In genomic region chr2:155872930-155873507, GRCm38 (mm10) we compare ENCODE assay signal across 12 mouse cellular contexts. TPM values are rescaled to one million over a fixed set of nuclear protein-coding genes. Genes with fewer than 3 reads are reported as not detected.
A peak's percentile ranks its signal among the peaks of the same experiment; 100 is the strongest.
DNase-seq lines count a peak whose midpoint lies in the region; ATAC-seq and TF ChIP-seq lines count a peak whose summit lies in the region.
"Had no signal": no experiment of that assay in that cellular context is flagged by ENCODE, and none has a peak within 500 bp of the region (broad histone marks: within the 10 kb centered on the region; RNA-seq: fewer than 3 reads in every experiment).

No protein-coding gene starts in this region.

- no peak overlapping the region for H3K27ac ChIP-seq in embryonic facial prominence, embryonic 11.5 days (replicated peaks; ENCODE audit: low read depth, low read length)
- no peak overlapping the region for H3K27ac ChIP-seq in embryonic facial prominence, embryonic 10.5 days (replicated peaks)
- no peak overlapping the region for H3K27ac ChIP-seq in lung, postnatal 0 days (ENCODE audit: low read length)
- peak overlapping the region; percentile 60 for H3K27ac ChIP-seq in forebrain, embryonic 16.5 days (ENCODE audit: low read length)
- peak overlapping the region; percentile 18; the same call in 1 of the 2 replicates for H3K27ac ChIP-seq in small intestine, adult 2 months (ENCODE audit: insufficient read depth, low read depth, low read length)

- TF ChIP-seq EP300 in lung, postnatal 0 days (IDR thresholded peaks at IDR 0.05) = no peak

- H3K4me2 ChIP-seq in embryonic facial prominence, embryonic 11.5 days (ENCODE audit: low read depth, low read length) = no peak overlapping the region
- no peak overlapping the region for H3K4me2 ChIP-seq in lung, postnatal 0 days (replicated peaks; ENCODE audit: low read depth, low read length)
- 0 out of 2 replicates have a peak overlapping the region, but pooled peaks have one; percentile 2 for H3K4me2 ChIP-seq in forebrain, embryonic 16.5 days (ENCODE audit: low read length)

- no peaks in the 10 kb centered on the region for H3K4me1 ChIP-seq in embryonic facial prominence, embryonic 11.5 days (ENCODE audit: control insufficient read depth, insufficient read depth, low read length)
- 0 out of 2 replicates have a peak, but pooled peaks cover 4% of the 10 kb centered on the region for H3K4me1 ChIP-seq in embryonic facial prominence, embryonic 10.5 days
- 0 out of 2 replicates have a peak, but pooled peaks cover 6% of the 10 kb centered on the region for H3K4me1 ChIP-seq in lung, postnatal 0 days (ENCODE audit: insufficient read depth, low read depth, low read length)
- H3K4me1 ChIP-seq in forebrain, embryonic 16.5 days (replicated peaks; ENCODE audit: control insufficient read depth, insufficient read depth, low read length) = peaks cover 21% of the 10 kb centered on the region
- H3K4me1 ChIP-seq in small intestine, adult 2 months (ENCODE audit: control insufficient read depth, insufficient read depth, insufficient read length, low read length) = peaks cover 9% of the 10 kb centered on the region; the same call in 1 of the 2 replicates

- TF ChIP-seq POLR2A in small intestine, adult 2 months (IDR thresholded peaks at IDR 0.05; ENCODE audit: low read depth, low read length) = no peak

- no peak overlapping the region for H3K4me3 ChIP-seq in embryonic facial prominence, embryonic 11.5 days (ENCODE audit: low read depth, low read length)
- H3K4me3 ChIP-seq in embryonic facial prominence, embryonic 10.5 days = no peak overlapping the region
- no peak overlapping the region for H3K4me3 ChIP-seq in lung, postnatal 0 days (ENCODE audit: low read depth, low read length)
- H3K4me3 ChIP-seq in forebrain, embryonic 16.5 days (replicated peaks; ENCODE audit: low read length) = no peak overlapping the region
- no peak overlapping the region for H3K4me3 ChIP-seq in small intestine, adult 2 months (ENCODE audit: low read depth, low read length)

- DNase-seq in embryonic facial prominence, embryonic 11.5 days (ENCODE audit: low spot score) = peak; percentile 25
- no peak for DNase-seq in embryonic facial prominence, embryonic 10.5 days (ENCODE audit: low spot score)
- peak; percentile 62 for DNase-seq in lung, postnatal 0 days (ENCODE audit: low spot score)
- DNase-seq in lung, postnatal 14 days = no peak
- DNase-seq in retina, embryonic 14.5 days (ENCODE audit: low spot score) = no peak
- no peak for DNase-seq in kidney, adult 18-20 months
- DNase-seq: heart, postnatal 10 days; kidney, postnatal 36 days; right cerebral cortex, postnatal 14 days had no signal

- 51% methylated on average over 10 of the region's 10 CpGs for WGBS in embryonic facial prominence, embryonic 11.5 days
- 72% methylated on average over 10 of the region's 10 CpGs for WGBS in embryonic facial prominence, embryonic 10.5 days
- WGBS in lung, postnatal 0 days = 30% methylated on average over 10 of the region's 10 CpGs
- WGBS in forebrain, embryonic 16.5 days = 35% methylated on average over 10 of the region's 10 CpGs
- 26% methylated on average over 10 of the region's 10 CpGs for WGBS in small intestine, adult 2 months

- no peak overlapping the region for H3K9ac ChIP-seq in embryonic facial prominence, embryonic 11.5 days (replicated peaks; ENCODE audit: low read length)
- H3K9ac ChIP-seq in lung, postnatal 0 days (replicated peaks; ENCODE audit: low read depth) = no peak overlapping the region
- no peak overlapping the region for H3K9ac ChIP-seq in forebrain, embryonic 16.5 days (replicated peaks; ENCODE audit: low read depth, low read length)

- no peaks in the 10 kb centered on the region for H3K9me3 ChIP-seq in embryonic facial prominence, embryonic 11.5 days (replicated peaks; ENCODE audit: control insufficient read depth, low read length)
- no peaks in the 10 kb centered on the region for H3K9me3 ChIP-seq in embryonic facial prominence, embryonic 10.5 days
- no peaks in the 10 kb centered on the region for H3K9me3 ChIP-seq in lung, postnatal 0 days (ENCODE audit: low read length)
- no peaks in the 10 kb centered on the region for H3K9me3 ChIP-seq in forebrain, embryonic 16.5 days (ENCODE audit: control insufficient read depth, low read length)
- H3K9me3 ChIP-seq: G1E had no signal

- TF ChIP-seq CTCF in lung, postnatal 0 days (IDR thresholded peaks at IDR 0.05) = no peak
- no peak for TF ChIP-seq CTCF in small intestine, adult 2 months (IDR thresholded peaks at IDR 0.05; ENCODE audit: extremely low read depth, insufficient read length, insufficient replicate concordance, low read depth, low read length)

- H3K36me3 ChIP-seq in embryonic facial prominence, embryonic 11.5 days (replicated peaks; ENCODE audit: control insufficient read depth, insufficient read depth, low read depth, low read length) = no peaks in the 10 kb centered on the region; the same call in 1 of the 2 replicates
- H3K36me3 ChIP-seq in embryonic facial prominence, embryonic 10.5 days (replicated peaks) = peaks cover 62% of the 10 kb centered on the region
- H3K36me3 ChIP-seq in lung, postnatal 0 days (ENCODE audit: insufficient read depth, low read length) = peaks cover 4% of the 10 kb centered on the region; the same call in 1 of the 2 replicates
- H3K36me3 ChIP-seq in forebrain, embryonic 16.5 days (ENCODE audit: control insufficient read depth, insufficient read depth) = peaks cover 3% of the 10 kb centered on the region; the same call in 1 of the 2 replicates
- peaks cover 11% of the 10 kb centered on the region for H3K36me3 ChIP-seq in small intestine, adult 2 months (ENCODE audit: control insufficient read depth, insufficient read depth, low read length)

- no peaks in the 10 kb centered on the region for H3K27me3 ChIP-seq in embryonic facial prominence, embryonic 11.5 days (ENCODE audit: control insufficient read depth, insufficient read depth, low read length)
- H3K27me3 ChIP-seq in embryonic facial prominence, embryonic 10.5 days (replicated peaks; ENCODE audit: low read depth, poor library complexity, severe bottlenecking) = no peaks in the 10 kb centered on the region
- no peaks in the 10 kb centered on the region for H3K27me3 ChIP-seq in lung, postnatal 0 days (replicated peaks; ENCODE audit: insufficient read depth, low read length)
- no peaks in the 10 kb centered on the region for H3K27me3 ChIP-seq in forebrain, embryonic 16.5 days (replicated peaks; ENCODE audit: control insufficient read depth, insufficient read depth, low read length)
- no peaks in the 10 kb centered on the region for H3K27me3 ChIP-seq in small intestine, adult 2 months (ENCODE audit: control insufficient read depth, insufficient read depth, low read length)

- no peak for ATAC-seq in embryonic facial prominence, embryonic 11.5 days (replicated peaks; ENCODE audit: insufficient number of reproducible peaks, low FRiP score, low TSS enrichment, low read depth)
- peak; percentile 35; the same call in 1 of the 2 replicates for ATAC-seq in lung, postnatal 0 days
- peak; percentile 72 for ATAC-seq in forebrain, embryonic 16.5 days

RNA-seq across cellular contexts. Expression of gene Fam83c, which starts 38.4 kb away (rescaled TPM):
- polyA plus RNA-seq in embryonic facial prominence, embryonic 11.5 days (2014; fragmentation: Nextera tagmentation; extraction: Ambion mirVana) = 0.14 and 0.15 TPM in 2 replicates
- polyA plus RNA-seq in embryonic facial prominence, embryonic 10.5 days (2016; fragmentation: Nextera tagmentation; extraction: Ambion mirVana) = 0.29 and 0.41 TPM in 2 replicates
- 0.04 TPM in 1 of 2 replicates, not detected in the other for polyA plus RNA-seq in lung, postnatal 0 days (2015; fragmentation: Nextera tagmentation; extraction: Ambion mirVana)
- polyA plus RNA-seq in forebrain, embryonic 16.5 days (2015; fragmentation: Nextera tagmentation; extraction: Ambion mirVana) = 0.42 and 0.70 TPM in 2 replicates
- polyA plus RNA-seq in small intestine, adult 2 months (2012; rRNA removed) = 0.34 and 0.89 TPM in 2 replicates
- polyA plus RNA-seq: G1E had no signal

RNA-seq across cellular contexts. Expression of gene Eif6, which starts 46.3 kb away (rescaled TPM):
- polyA plus RNA-seq in embryonic facial prominence, embryonic 11.5 days (2014; fragmentation: Nextera tagmentation; extraction: Ambion mirVana) = 198 and 213 TPM in 2 replicates
- 247 and 259 TPM in 2 replicates for polyA plus RNA-seq in embryonic facial prominence, embryonic 10.5 days (2016; fragmentation: Nextera tagmentation; extraction: Ambion mirVana)
- polyA plus RNA-seq in lung, postnatal 0 days (2015; fragmentation: Nextera tagmentation; extraction: Ambion mirVana) = 127 and 141 TPM in 2 replicates
- polyA plus RNA-seq in forebrain, embryonic 16.5 days (2015; fragmentation: Nextera tagmentation; extraction: Ambion mirVana) = 148 TPM in 2 replicates
- polyA plus RNA-seq in small intestine, adult 2 months (2012; rRNA removed) = 231 and 467 TPM in 2 replicates

RNA-seq across cellular contexts. Expression of gene BC029722, which starts 53.8 kb away (rescaled TPM):
- polyA plus RNA-seq in embryonic facial prominence, embryonic 11.5 days (2014; fragmentation: Nextera tagmentation; extraction: Ambion mirVana) = 5.7 and 6.6 TPM in 2 replicates
- 7.1 and 8.4 TPM in 2 replicates for polyA plus RNA-seq in embryonic facial prominence, embryonic 10.5 days (2016; fragmentation: Nextera tagmentation; extraction: Ambion mirVana)
- polyA plus RNA-seq in lung, postnatal 0 days (2015; fragmentation: Nextera tagmentation; extraction: Ambion mirVana) = 31.4 and 32.9 TPM in 2 replicates
- 31.0 and 35.2 TPM in 2 replicates for polyA plus RNA-seq in forebrain, embryonic 16.5 days (2015; fragmentation: Nextera tagmentation; extraction: Ambion mirVana)
- 23.6 and 38.3 TPM in 2 replicates for polyA plus RNA-seq in small intestine, adult 2 months (2012; rRNA removed)

RNA-seq across cellular contexts. Expression of gene Uqcc1, which starts 57.1 kb away (rescaled TPM):
- 85.3 and 87.7 TPM in 2 replicates for polyA plus RNA-seq in embryonic facial prominence, embryonic 11.5 days (2014; fragmentation: Nextera tagmentation; extraction: Ambion mirVana)
- 74.2 and 82.8 TPM in 2 replicates for polyA plus RNA-seq in embryonic facial prominence, embryonic 10.5 days (2016; fragmentation: Nextera tagmentation; extraction: Ambion mirVana)
- polyA plus RNA-seq in lung, postnatal 0 days (2015; fragmentation: Nextera tagmentation; extraction: Ambion mirVana) = 24.4 and 35.1 TPM in 2 replicates
- 66.5 and 78.2 TPM in 2 replicates for polyA plus RNA-seq in forebrain, embryonic 16.5 days (2015; fragmentation: Nextera tagmentation; extraction: Ambion mirVana)
- polyA plus RNA-seq in small intestine, adult 2 months (2012; rRNA removed) = 9.0 and 9.6 TPM in 2 replicates

Comparison
In these comparisons a context has a peak if more than half of its experiments do, and no peak if none do; other contexts are left out.
1. DNase-seq: peak in embryonic facial prominence, embryonic 11.5 days (single experiment) and lung, postnatal 0 days (single experiment); none in embryonic facial prominence, embryonic 10.5 days (single experiment), lung, postnatal 14 days (single experiment), retina, embryonic 14.5 days (single experiment) and kidney, adult 18-20 months (single experiment).
2. H3K27ac ChIP-seq: peak in forebrain, embryonic 16.5 days (single experiment) and small intestine, adult 2 months (single experiment); none in embryonic facial prominence, embryonic 11.5 days (single experiment), embryonic facial prominence, embryonic 10.5 days (single experiment) and lung, postnatal 0 days (single experiment).